Mouse (Mus musculus): Measurements from ENCODE around the gene Meiob. TPM values are rescaled to one million over a fixed set of nuclear protein-coding genes. Genes with fewer than 3 reads are reported as not detected.

The Meiob gene
- polyA plus RNA-seq (2015; fragmentation: Nextera tagmentation; extraction: Ambion mirVana): 0.32 and 0.78 TPM in 2 replicates

DNA sequence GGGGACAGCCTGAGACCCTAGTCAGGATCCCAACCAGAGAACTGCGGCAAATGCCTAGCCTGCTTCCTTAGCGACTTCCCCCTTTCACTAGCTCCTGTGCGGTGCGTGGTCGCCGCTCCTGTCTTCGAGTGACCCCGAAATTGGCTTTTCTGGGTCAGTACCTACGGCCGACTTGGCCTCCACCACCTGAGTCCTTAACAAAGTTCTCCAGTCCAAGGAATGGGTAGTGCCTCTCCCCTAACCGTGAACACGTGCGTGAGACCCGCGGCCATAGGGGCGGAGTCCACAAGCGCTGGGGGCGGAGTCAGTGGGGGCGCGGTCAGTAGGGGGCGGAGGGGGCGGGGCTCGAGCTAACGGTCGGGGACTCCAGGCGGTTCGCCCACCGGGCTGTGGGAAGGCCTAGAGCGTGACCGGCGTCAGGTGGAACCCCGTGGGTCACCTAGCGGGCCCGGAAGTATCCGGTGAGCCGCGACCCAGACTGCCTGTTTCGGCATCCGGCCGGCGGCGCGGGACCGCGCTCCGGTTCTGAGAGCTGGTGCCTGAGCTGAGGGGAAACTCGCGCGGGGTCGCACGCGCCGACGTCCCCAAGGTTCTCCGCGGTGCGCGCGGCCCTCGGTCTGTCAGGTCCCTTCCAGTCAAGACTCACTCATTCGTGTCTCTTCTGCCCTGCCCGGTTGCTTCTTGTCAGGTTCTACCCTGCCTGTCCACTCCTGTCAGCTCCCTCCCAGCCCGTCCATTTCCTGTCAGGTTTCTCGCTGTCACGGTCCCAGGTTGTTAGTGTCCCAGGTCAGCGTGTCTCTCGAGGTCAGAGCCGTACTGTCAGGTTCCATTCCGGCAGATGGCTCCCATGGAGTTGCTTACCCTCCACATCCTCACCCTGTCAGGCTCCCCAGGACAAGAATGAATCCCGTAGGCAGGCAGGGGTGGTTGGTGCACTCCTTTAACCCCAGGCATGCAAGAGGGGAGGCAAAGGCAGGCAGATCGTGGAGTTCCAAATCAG, at the start of gene Meiob:
TSS of gene Meiob (plus strand) at position 338 of the 1,000 bp plus-strand sequence.

DNA sequence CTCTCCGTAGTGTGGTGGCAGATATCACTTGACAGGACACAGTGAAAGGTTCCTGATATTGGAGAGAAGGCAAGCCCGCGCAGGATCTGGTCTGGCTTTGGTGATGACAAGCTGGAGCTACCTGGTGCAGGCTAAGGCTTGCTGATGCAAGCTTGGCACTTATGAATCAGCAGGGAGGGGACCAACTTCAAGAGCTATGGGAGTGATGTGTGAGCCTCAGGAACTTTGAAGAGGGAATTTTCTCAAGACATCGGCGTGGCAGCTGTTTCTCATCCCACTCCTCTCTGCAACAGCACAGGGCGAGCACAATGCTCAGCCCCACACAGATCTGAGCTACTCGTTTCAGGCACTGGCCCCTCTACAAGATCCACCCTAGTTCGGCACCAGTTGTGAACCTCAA, 35.8 kb downstream of the Meiob start, which contains the start of gene Hagh:
TSS of gene Hagh (plus strand) at position 302 of the 400 bp plus-strand sequence.

DNA sequence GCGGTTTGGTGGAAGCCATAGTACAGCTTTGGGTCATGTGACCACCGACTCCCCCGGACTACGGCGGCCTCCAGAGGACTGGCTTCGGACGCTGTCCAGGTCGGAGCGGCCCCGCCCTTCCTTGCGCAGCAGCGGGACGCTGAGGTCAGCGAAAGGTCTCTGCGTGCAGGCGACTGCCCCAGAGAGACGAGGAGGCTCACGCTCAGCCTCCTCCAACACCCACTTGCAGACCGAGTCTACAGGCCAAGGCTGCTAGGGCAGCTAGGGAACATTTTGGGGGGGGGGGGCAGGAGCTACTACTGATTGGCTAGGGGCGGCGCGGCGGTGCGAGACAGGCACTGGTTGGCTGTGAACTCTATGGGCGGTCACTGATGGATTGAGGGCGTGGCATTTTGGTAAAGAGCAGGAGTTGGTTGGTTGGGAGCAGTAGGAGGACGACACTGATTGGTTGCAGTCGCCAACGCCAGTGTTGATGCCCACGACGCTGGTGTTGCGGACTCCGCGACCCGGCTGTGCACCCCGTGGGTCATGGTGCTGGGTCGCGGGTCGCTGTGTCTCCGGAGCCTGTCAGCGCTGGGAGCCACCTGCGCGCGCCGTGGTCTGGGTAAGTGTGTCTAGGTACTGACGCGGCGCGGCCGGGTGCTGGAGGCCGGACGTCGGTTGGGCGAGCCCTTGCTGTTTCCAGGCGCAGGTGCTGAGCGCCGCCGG, 46.1 kb downstream of the Meiob start, which contains the start of gene Fahd1:
TSS of gene Fahd1 (minus strand) at position 300 of the 708 bp plus-strand sequence.

DNA sequence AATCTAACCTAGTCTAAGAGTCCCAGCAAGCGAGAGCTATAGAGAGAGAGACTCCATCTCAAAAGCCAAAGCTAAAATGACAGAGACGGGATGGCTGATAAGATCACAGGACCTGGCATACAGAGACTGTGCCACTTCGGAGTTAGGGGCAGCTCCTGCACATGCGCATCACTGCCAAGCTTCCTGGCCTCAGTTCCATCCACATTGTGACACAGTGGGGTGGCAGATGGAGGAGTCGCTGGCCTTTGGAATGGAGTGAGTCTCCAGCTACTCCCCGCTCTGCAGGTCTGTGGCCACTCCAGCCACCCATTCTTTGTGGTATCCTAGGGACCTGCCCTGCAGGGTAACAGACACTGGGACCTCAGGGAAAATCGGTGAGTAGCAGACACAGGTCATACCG, 61.7 kb downstream of the Meiob start, which contains the start of gene Igfals:
TSS of gene Igfals (plus strand) at position 222 of the 400 bp plus-strand sequence.

DNA sequence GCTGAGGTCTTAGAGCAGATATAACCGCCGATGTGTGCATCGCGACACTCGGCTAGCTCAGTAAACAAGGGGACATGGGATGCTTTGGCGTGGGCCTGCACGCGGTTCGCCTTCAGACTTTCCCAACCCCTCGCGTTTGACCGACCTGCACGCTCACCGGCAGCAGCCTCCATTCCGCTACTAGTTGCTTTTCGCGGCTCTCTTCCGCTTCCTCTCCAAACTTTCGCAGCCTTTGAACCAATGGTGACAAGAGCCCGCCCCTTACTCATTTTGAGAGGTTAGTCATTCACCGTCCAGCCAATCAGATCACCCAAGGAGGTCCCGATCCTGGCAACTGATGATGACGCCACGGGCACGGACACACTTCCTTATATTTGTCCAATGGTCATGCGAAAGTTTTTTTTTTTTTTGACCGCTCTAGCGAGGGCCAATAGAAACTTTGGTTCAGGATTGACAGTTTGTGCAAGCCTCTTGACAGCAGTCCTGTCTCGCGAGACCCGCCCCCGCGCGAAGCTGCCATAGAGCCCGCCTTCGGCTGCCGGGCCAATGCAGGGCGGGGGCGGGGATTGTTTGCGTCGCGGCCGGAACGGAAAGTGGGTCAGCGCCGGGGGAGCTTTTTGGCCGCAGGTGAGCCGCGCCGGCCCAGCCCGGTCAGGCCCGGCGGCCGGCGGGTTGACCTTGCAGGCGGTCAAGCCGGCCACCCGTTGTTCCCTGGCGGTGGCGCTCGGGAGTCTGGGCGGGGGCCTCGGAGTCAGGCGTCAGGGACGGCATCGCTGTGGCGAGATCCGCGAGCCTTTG, 82.2 kb downstream of the Meiob start, which contains the start of the genes Nubp2 and Spsb3:
TSS of gene Nubp2 (minus strand) at position 216 of the 798 bp plus-strand sequence.
TSS of gene Spsb3 (plus strand) at position 510 of the 798 bp plus-strand sequence.

Other genes starting within 250 kb of the Meiob start
- 33.4 and 33.5 TPM in 2 replicates for gene Tsc2, start 171.7 kb upstream of the Meiob start, polyA plus RNA-seq (2015; fragmentation: Nextera tagmentation; extraction: Ambion mirVana)
- gene Nthl1, start 171.6 kb upstream of the Meiob start, polyA plus RNA-seq (2015; fragmentation: Nextera tagmentation; extraction: Ambion mirVana): 6.9 and 8.2 TPM in 2 replicates
- gene Slc9a3r2, start 154.0 kb upstream of the Meiob start, polyA plus RNA-seq (2015; fragmentation: Nextera tagmentation; extraction: Ambion mirVana): 32.8 and 46.2 TPM in 2 replicates
- gene Npw, start 145.8 kb upstream of the Meiob start, polyA plus RNA-seq (2015; fragmentation: Nextera tagmentation; extraction: Ambion mirVana): 0.44 and 0.54 TPM in 2 replicates
- gene Zfp598, start 134.6 kb upstream of the Meiob start, polyA plus RNA-seq (2015; fragmentation: Nextera tagmentation; extraction: Ambion mirVana): 9.6 and 9.9 TPM in 2 replicates
- 0.06 and 0.11 TPM in 2 replicates for gene Syngr3, start 114.3 kb upstream of the Meiob start, polyA plus RNA-seq (2015; fragmentation: Nextera tagmentation; extraction: Ambion mirVana)
- 31.0 and 32.6 TPM in 2 replicates for gene Gfer, start 108.1 kb upstream of the Meiob start, polyA plus RNA-seq (2015; fragmentation: Nextera tagmentation; extraction: Ambion mirVana)
- 0.81 and 1.3 TPM in 2 replicates for gene Noxo1, start 108.1 kb upstream of the Meiob start, polyA plus RNA-seq (2015; fragmentation: Nextera tagmentation; extraction: Ambion mirVana)
- gene Tbl3, start 96.6 kb upstream of the Meiob start, polyA plus RNA-seq (2015; fragmentation: Nextera tagmentation; extraction: Ambion mirVana): 35.3 and 37.9 TPM in 2 replicates
- gene Rnf151, start 86.2 kb upstream of the Meiob start, polyA plus RNA-seq (2015; fragmentation: Nextera tagmentation; extraction: Ambion mirVana): not detected in 2 replicates
- gene Rps2, start 86.2 kb upstream of the Meiob start, polyA plus RNA-seq (2015; fragmentation: Nextera tagmentation; extraction: Ambion mirVana): 1,569 and 1,600 TPM in 2 replicates
- gene Ndufb10, start 79.8 kb upstream of the Meiob start, polyA plus RNA-seq (2015; fragmentation: Nextera tagmentation; extraction: Ambion mirVana): 212 and 230 TPM in 2 replicates
- 1.1 and 1.3 TPM in 2 replicates for gene Rpl3l, start 76.5 kb upstream of the Meiob start, polyA plus RNA-seq (2015; fragmentation: Nextera tagmentation; extraction: Ambion mirVana)
- gene Msrb1, start 67.6 kb upstream of the Meiob start, polyA plus RNA-seq (2015; fragmentation: Nextera tagmentation; extraction: Ambion mirVana): 103 and 110 TPM in 2 replicates
- gene Hs3st6, start 51.3 kb upstream of the Meiob start, polyA plus RNA-seq (2015; fragmentation: Nextera tagmentation; extraction: Ambion mirVana): not detected in 2 replicates
- 168 and 186 TPM in 2 replicates for gene Hagh, start 35.9 kb downstream of the Meiob start, polyA plus RNA-seq (2015; fragmentation: Nextera tagmentation; extraction: Ambion mirVana)
- 54.4 and 61.1 TPM in 2 replicates for gene Fahd1, start 46.1 kb downstream of the Meiob start, polyA plus RNA-seq (2015; fragmentation: Nextera tagmentation; extraction: Ambion mirVana)
- gene Igfals, start 61.7 kb downstream of the Meiob start, polyA plus RNA-seq (2015; fragmentation: Nextera tagmentation; extraction: Ambion mirVana): 0.08 and 0.21 TPM in 2 replicates
- 73.8 and 78.0 TPM in 2 replicates for gene Nubp2, start 82.1 kb downstream of the Meiob start, polyA plus RNA-seq (2015; fragmentation: Nextera tagmentation; extraction: Ambion mirVana)
- 51.9 and 55.4 TPM in 2 replicates for gene Spsb3, start 82.4 kb downstream of the Meiob start, polyA plus RNA-seq (2015; fragmentation: Nextera tagmentation; extraction: Ambion mirVana)
- 11.8 and 12.7 TPM in 2 replicates for gene Eme2, start 90.8 kb downstream of the Meiob start, polyA plus RNA-seq (2015; fragmentation: Nextera tagmentation; extraction: Ambion mirVana)
- gene Mrps34, start 90.8 kb downstream of the Meiob start, polyA plus RNA-seq (2015; fragmentation: Nextera tagmentation; extraction: Ambion mirVana): 71.0 and 73.0 TPM in 2 replicates
- 66.5 and 77.6 TPM in 2 replicates for gene Nme3, start 92.2 kb downstream of the Meiob start, polyA plus RNA-seq (2015; fragmentation: Nextera tagmentation; extraction: Ambion mirVana)
- 12.6 and 13.3 TPM in 2 replicates for gene Mapk8ip3, start 132.7 kb downstream of the Meiob start, polyA plus RNA-seq (2015; fragmentation: Nextera tagmentation; extraction: Ambion mirVana)
- 45.9 and 49.2 TPM in 2 replicates for gene Jpt2, start 156.4 kb downstream of the Meiob start, polyA plus RNA-seq (2015; fragmentation: Nextera tagmentation; extraction: Ambion mirVana)
- 5.2 and 5.9 TPM in 2 replicates for gene Cramp1l, start 211.5 kb downstream of the Meiob start, polyA plus RNA-seq (2015; fragmentation: Nextera tagmentation; extraction: Ambion mirVana)
- gene Ift140, start 211.8 kb downstream of the Meiob start, polyA plus RNA-seq (2015; fragmentation: Nextera tagmentation; extraction: Ambion mirVana): 80.5 and 98.2 TPM in 2 replicates

Measured in spleen, postnatal 0 days (tissue).